Mouse (Mus musculus): ENCODE results near the gene 2810408A11Rik.

The 2810408A11Rik gene

GRCm38 (mm10) chr11:69915667-69916627 is 15.2 kb upstream of the 2810408A11Rik start:
- in situ Hi-C loops (cut with MboI; ENCODE audit: low pct_unique_long_range_greater_than_20kb in 1 of 2, low sequenced_read_pairs in 2 of 2, unreplicated experiment in 1 of 2): no loop called here

- in situ Hi-C loops (cut with MboI; ENCODE audit: low pct_unique_long_range_greater_than_20kb in 1 of 2, low sequenced_read_pairs in 2 of 2, unreplicated experiment in 1 of 2): no loop called here
Observed at GRCm38 (mm10) chr11:69914917-69915430, 14.2 kb upstream of the 2810408A11Rik start.

GRCm38 (mm10) chr11:69914372-69914764 is 13.6 kb upstream of the 2810408A11Rik start:
- in situ Hi-C loops (cut with MboI; ENCODE audit: low pct_unique_long_range_greater_than_20kb in 1 of 2, low sequenced_read_pairs in 2 of 2, unreplicated experiment in 1 of 2): no loop called here

- in situ Hi-C loops (cut with MboI; ENCODE audit: low pct_unique_long_range_greater_than_20kb in 1 of 2, low sequenced_read_pairs in 2 of 2, unreplicated experiment in 1 of 2): no loop called here
Observed at GRCm38 (mm10) chr11:69913554-69914371, 13.0 kb upstream of the 2810408A11Rik start, which contains the start of gene Gps2. Gene Gps2 (plus strand): TSS chr11:69913888.

GRCm38 (mm10) chr11:69912716-69913530 is 12.1 kb upstream of the 2810408A11Rik start:
- in situ Hi-C loops (cut with MboI; ENCODE audit: low pct_unique_long_range_greater_than_20kb in 1 of 2, low sequenced_read_pairs in 2 of 2, unreplicated experiment in 1 of 2): no loop called here

GRCm38 (mm10) chr11:69911701-69912100 is 10.9 kb upstream of the 2810408A11Rik start:
- in situ Hi-C loops (cut with MboI; ENCODE audit: low pct_unique_long_range_greater_than_20kb in 1 of 2, low sequenced_read_pairs in 2 of 2, unreplicated experiment in 1 of 2): no loop called here

- in situ Hi-C loops (cut with MboI; ENCODE audit: low pct_unique_long_range_greater_than_20kb in 1 of 2, low sequenced_read_pairs in 2 of 2, unreplicated experiment in 1 of 2): no loop called here
Observed at GRCm38 (mm10) chr11:69910781-69911560, 10.2 kb upstream of the 2810408A11Rik start.

GRCm38 (mm10) chr11:69910177-69910576 is 9.4 kb upstream of the 2810408A11Rik start:
- in situ Hi-C loops (cut with MboI; ENCODE audit: low pct_unique_long_range_greater_than_20kb in 1 of 2, low sequenced_read_pairs in 2 of 2, unreplicated experiment in 1 of 2): no loop called here

GRCm38 (mm10) chr11:69909174-69909573 is 8.4 kb upstream of the 2810408A11Rik start:
- in situ Hi-C loops (cut with MboI; ENCODE audit: low pct_unique_long_range_greater_than_20kb in 1 of 2, low sequenced_read_pairs in 2 of 2, unreplicated experiment in 1 of 2): no loop called here

- in situ Hi-C loops (cut with MboI; ENCODE audit: low pct_unique_long_range_greater_than_20kb in 1 of 2, low sequenced_read_pairs in 2 of 2, unreplicated experiment in 1 of 2): no loop called here
Observed at GRCm38 (mm10) chr11:69908645-69909044, 7.9 kb upstream of the 2810408A11Rik start.

GRCm38 (mm10) chr11:69904311-69904710 is 3.5 kb upstream of the 2810408A11Rik start:
- in situ Hi-C loops (cut with MboI; ENCODE audit: low pct_unique_long_range_greater_than_20kb in 1 of 2, low sequenced_read_pairs in 2 of 2, unreplicated experiment in 1 of 2): no loop called here

GRCm38 (mm10) chr11:69902972-69903371 is 2.2 kb upstream of the 2810408A11Rik start:
- in situ Hi-C loops (cut with MboI; ENCODE audit: low pct_unique_long_range_greater_than_20kb in 1 of 2, low sequenced_read_pairs in 2 of 2, unreplicated experiment in 1 of 2): no loop called here

GRCm38 (mm10) chr11:69901993-69902392 is 1.2 kb upstream of the 2810408A11Rik start:
- in situ Hi-C loops (cut with MboI; ENCODE audit: low pct_unique_long_range_greater_than_20kb in 1 of 2, low sequenced_read_pairs in 2 of 2, unreplicated experiment in 1 of 2): no loop called here

GRCm38 (mm10) chr11:69901406-69901846 is 639 bp upstream of the 2810408A11Rik start:
- in situ Hi-C loops (cut with MboI; ENCODE audit: low pct_unique_long_range_greater_than_20kb in 1 of 2, low sequenced_read_pairs in 2 of 2, unreplicated experiment in 1 of 2): no loop called here

- in situ Hi-C loops (cut with MboI; ENCODE audit: low pct_unique_long_range_greater_than_20kb in 1 of 2, low sequenced_read_pairs in 2 of 2, unreplicated experiment in 1 of 2): loop anchor here in 1 of 2 experiments (25.0 kb wide), 1 partner anchor 263 kb away; the partner anchor contains the start of gene Fxr2
Observed at GRCm38 (mm10) chr11:69899870-69900269, 917 bp downstream of the 2810408A11Rik start.

GRCm38 (mm10) chr11:69895291-69895690 is 5.5 kb downstream of the 2810408A11Rik start, which contains the start of gene Acap1:
Gene Acap1 (minus strand): TSS chr11:69895539.
- in situ Hi-C loops (cut with MboI; ENCODE audit: low pct_unique_long_range_greater_than_20kb in 1 of 2, low sequenced_read_pairs in 2 of 2, unreplicated experiment in 1 of 2): loop anchor here in 1 of 2 experiments (25.0 kb wide), 1 partner anchor 258 kb away; the partner anchor contains the start of gene Fxr2

- in situ Hi-C loops (cut with MboI; ENCODE audit: low pct_unique_long_range_greater_than_20kb in 1 of 2, low sequenced_read_pairs in 2 of 2, unreplicated experiment in 1 of 2): loop anchor here in 1 of 2 experiments (25.0 kb wide), 1 partner anchor 257 kb away; the partner anchor contains the start of gene Fxr2
Observed at GRCm38 (mm10) chr11:69894671-69895070, 6.1 kb downstream of the 2810408A11Rik start.

All from mouse embryonic stem cell (cell line).